ENCODE assay signal across 9 mouse cellular contexts in genomic region chr6:85590116-85590515, GRCm38 (mm10). TPM values are rescaled to one million over a fixed set of nuclear protein-coding genes. Genes with fewer than 3 reads are reported as not detected.
A peak's percentile ranks its signal among the peaks of the same experiment; 100 is the strongest.
DNase-seq lines count a peak whose midpoint lies in the region; ATAC-seq and TF ChIP-seq lines count a peak whose summit lies in the region.
"Had no signal": no experiment of that assay in that cellular context is flagged by ENCODE, and none has a peak within 500 bp of the region (broad histone marks: within the 10 kb centered on the region; RNA-seq: fewer than 3 reads in every experiment).

No protein-coding gene starts in this region.

- H3K4me1 ChIP-seq in midbrain, embryonic 10.5 days = peaks cover 21% of the 10 kb centered on the region
- peaks cover 27% of the 10 kb centered on the region for H3K4me1 ChIP-seq in midbrain, embryonic 15.5 days
- peaks cover 17% of the 10 kb centered on the region for H3K4me1 ChIP-seq in embryonic facial prominence, embryonic 14.5 days (ENCODE audit: control insufficient read depth, insufficient read depth, low read length)
- peaks cover 12% of the 10 kb centered on the region for H3K4me1 ChIP-seq in hindbrain, postnatal 0 days (ENCODE audit: insufficient read depth, low read length)

- H3K4me3 ChIP-seq in midbrain, embryonic 10.5 days = peak overlapping the region; percentile 81; the same call in 1 of the 2 replicates
- H3K4me3 ChIP-seq in midbrain, embryonic 15.5 days = no peak overlapping the region
- H3K4me3 ChIP-seq in embryonic facial prominence, embryonic 14.5 days (ENCODE audit: low read depth, low read length) = no peak overlapping the region
- no peak overlapping the region for H3K4me3 ChIP-seq in hindbrain, postnatal 0 days (ENCODE audit: low read length)
- H3K4me3 ChIP-seq: heart, embryonic 10.5 days had no signal

- no peak overlapping the region for H3K9ac ChIP-seq in midbrain, embryonic 15.5 days
- 0 out of 2 replicates have a peak overlapping the region, but pooled peaks have one; percentile 2 for H3K9ac ChIP-seq in embryonic facial prominence, embryonic 14.5 days (ENCODE audit: low read depth, low read length)
- H3K9ac ChIP-seq in hindbrain, postnatal 0 days (replicated peaks; ENCODE audit: low read length) = no peak overlapping the region

- H3K9me3 ChIP-seq in midbrain, embryonic 10.5 days (replicated peaks) = no peaks in the 10 kb centered on the region
- no peaks in the 10 kb centered on the region for H3K9me3 ChIP-seq in midbrain, embryonic 15.5 days
- no peaks in the 10 kb centered on the region for H3K9me3 ChIP-seq in embryonic facial prominence, embryonic 14.5 days (ENCODE audit: control insufficient read depth, low read length)
- no peaks in the 10 kb centered on the region for H3K9me3 ChIP-seq in hindbrain, postnatal 0 days (ENCODE audit: low read length)
- H3K9me3 ChIP-seq: heart, embryonic 10.5 days had no signal

- no peak for DNase-seq in midbrain, embryonic 10.5 days (ENCODE audit: low spot score)
- no peak for DNase-seq in embryonic facial prominence, embryonic 14.5 days (ENCODE audit: low spot score)
- DNase-seq in hindbrain, postnatal 0 days (ENCODE audit: low spot score) = no peak
- no peak for DNase-seq in frontal cortex, postnatal 25 days (ENCODE audit: low spot score in 2 of 2)
- DNase-seq in c-Kit-positive CD71-positive TER-119-positive erythroid progenitor cells, embryonic 14.5 days (ENCODE audit: low spot score) = no peak
- DNase-seq in adrenal gland, adult 2 months = no peak

- no peak for ATAC-seq in midbrain, embryonic 15.5 days (replicated peaks)
- no peak for ATAC-seq in embryonic facial prominence, embryonic 14.5 days (ENCODE audit: low read depth)
- no peak for ATAC-seq in hindbrain, postnatal 0 days
- ATAC-seq: lung, postnatal 0 days had no signal

- H3K4me2 ChIP-seq in midbrain, embryonic 15.5 days = no peak overlapping the region
- H3K4me2 ChIP-seq in embryonic facial prominence, embryonic 14.5 days (ENCODE audit: low read depth, low read length) = 0 out of 2 replicates have a peak overlapping the region, but pooled peaks have one; percentile 87
- H3K4me2 ChIP-seq in hindbrain, postnatal 0 days (ENCODE audit: low read depth, low read length) = peak overlapping the region; percentile 54; the same call in 1 of the 2 replicates

- H3K36me3 ChIP-seq in midbrain, embryonic 10.5 days = peaks cover 7% of the 10 kb centered on the region; the same call in 1 of the 2 replicates
- H3K36me3 ChIP-seq in midbrain, embryonic 15.5 days (replicated peaks) = no peaks in the 10 kb centered on the region
- no peaks in the 10 kb centered on the region for H3K36me3 ChIP-seq in embryonic facial prominence, embryonic 14.5 days (ENCODE audit: control insufficient read depth, insufficient read depth, low read length)
- no peaks in the 10 kb centered on the region for H3K36me3 ChIP-seq in hindbrain, postnatal 0 days (ENCODE audit: insufficient read depth, low read length)

- 90% methylated on average over 2 of the region's 2 CpGs for WGBS in midbrain, embryonic 10.5 days
- 70% methylated on average over 2 of the region's 2 CpGs for WGBS in midbrain, embryonic 15.5 days
- 51% methylated on average over 2 of the region's 2 CpGs for WGBS in embryonic facial prominence, embryonic 14.5 days
- WGBS in hindbrain, postnatal 0 days = 63% methylated on average over 2 of the region's 2 CpGs

- TF ChIP-seq CTCF in hindbrain, postnatal 0 days (IDR thresholded peaks at IDR 0.05; ENCODE audit: low read depth) = no peak

- H3K27ac ChIP-seq in midbrain, embryonic 10.5 days (replicated peaks) = no peak overlapping the region
- H3K27ac ChIP-seq in midbrain, embryonic 15.5 days = no peak overlapping the region
- no peak overlapping the region for H3K27ac ChIP-seq in embryonic facial prominence, embryonic 14.5 days (replicated peaks; ENCODE audit: low read depth, low read length)
- H3K27ac ChIP-seq in hindbrain, postnatal 0 days = no peak overlapping the region
- H3K27ac ChIP-seq: heart, embryonic 10.5 days had no signal

- no peaks in the 10 kb centered on the region for H3K27me3 ChIP-seq in midbrain, embryonic 10.5 days (ENCODE audit: low read depth, poor library complexity, severe bottlenecking)
- no peaks in the 10 kb centered on the region for H3K27me3 ChIP-seq in midbrain, embryonic 15.5 days (replicated peaks)
- H3K27me3 ChIP-seq in embryonic facial prominence, embryonic 14.5 days (replicated peaks; ENCODE audit: control insufficient read depth, insufficient read depth, low read length) = no peaks in the 10 kb centered on the region
- H3K27me3 ChIP-seq in hindbrain, postnatal 0 days (ENCODE audit: insufficient read depth, low read length) = no peaks in the 10 kb centered on the region

RNA-seq across cellular contexts. Expression of gene Alms1, which starts 2.8 kb away (rescaled TPM):
- polyA plus RNA-seq in midbrain, embryonic 10.5 days (2016; fragmentation: Nextera tagmentation; extraction: Ambion mirVana) = 9.6 and 10.5 TPM in 2 replicates
- polyA plus RNA-seq in midbrain, embryonic 15.5 days (2015; fragmentation: Nextera tagmentation; extraction: Ambion mirVana) = 5.2 and 5.9 TPM in 2 replicates
- polyA plus RNA-seq in embryonic facial prominence, embryonic 14.5 days (2014; fragmentation: Nextera tagmentation; extraction: Ambion mirVana) = 5.1 and 5.3 TPM in 2 replicates
- total RNA-seq in hindbrain, postnatal 0 days (2014; rRNA removed) = 12.8 and 15.5 TPM in 2 replicates
- polyA plus RNA-seq in hindbrain, postnatal 0 days (2015; fragmentation: Nextera tagmentation; extraction: Ambion mirVana) = 2.5 and 3.0 TPM in 2 replicates
- 1 to 10 TPM; 7.2 to 8.5 TPM for total RNA-seq in adrenal gland, adult 2 months (2021)
- polyA plus RNA-seq in adrenal gland, adult 2 months (2012; rRNA removed) = 0.31 and 0.39 TPM in 2 replicates
